Mouse (Mus musculus) E14TG2a.4 (cell line): ENCODE measurements around the gene Pip5k1c.

Experiments
- CTCF ChIP-seq: conservative IDR thresholded peaks from 2 replicates; pipeline ENCODE4 v1.5.1; 2014; ENCODE audit warnings: low read length
- NANOG ChIP-seq: IDR thresholded peaks from 2 replicates; pipeline ENCODE4 v1.6.1; 2014; ENCODE audit warnings: borderline replicate concordance, low read length, mixed read lengths

DNA sequence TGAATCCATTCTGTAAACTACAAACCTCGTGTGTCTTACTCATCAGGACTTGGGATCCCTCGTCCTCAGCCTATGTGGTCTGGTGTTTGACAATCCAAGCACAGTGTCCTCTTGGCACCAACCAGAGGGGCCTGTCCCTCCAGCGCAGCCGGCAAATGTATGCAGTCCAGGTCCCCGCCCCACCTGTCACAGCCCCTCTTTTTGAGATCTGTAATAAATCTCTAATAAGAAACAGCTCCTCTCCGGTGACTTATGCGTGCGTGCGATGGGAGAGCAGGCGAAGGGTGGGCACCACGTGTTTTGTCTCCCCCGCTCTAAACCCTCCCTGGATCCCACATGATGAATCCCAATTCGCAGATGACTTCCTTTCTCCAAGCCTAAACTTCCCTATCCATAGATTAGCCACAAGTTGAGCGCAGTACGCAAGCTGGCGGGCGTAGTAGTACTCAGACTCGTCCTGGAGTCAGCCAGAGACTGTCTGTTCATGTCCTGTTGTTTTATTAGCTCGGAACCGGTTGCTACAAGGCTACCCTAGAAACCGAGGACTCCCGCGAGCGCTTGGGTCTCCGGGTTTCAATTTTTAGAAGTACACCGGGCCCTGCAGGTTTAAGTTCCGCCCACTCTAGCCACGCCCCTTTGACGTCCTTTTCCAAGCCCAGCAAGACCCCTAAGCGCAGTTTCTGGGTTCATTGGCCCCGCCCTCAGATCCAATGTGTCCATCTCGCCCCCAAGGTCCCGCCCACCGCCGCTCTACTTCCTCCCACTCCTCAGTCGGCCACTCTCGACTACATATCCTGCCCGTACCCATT is 27.2 kb downstream of the Pip5k1c start:
- no peak for TF ChIP-seq CTCF
- no peak for TF ChIP-seq NANOG
